Comparison of ENCODE assay signal across 8 mouse cellular contexts in the genomic region with DNA sequence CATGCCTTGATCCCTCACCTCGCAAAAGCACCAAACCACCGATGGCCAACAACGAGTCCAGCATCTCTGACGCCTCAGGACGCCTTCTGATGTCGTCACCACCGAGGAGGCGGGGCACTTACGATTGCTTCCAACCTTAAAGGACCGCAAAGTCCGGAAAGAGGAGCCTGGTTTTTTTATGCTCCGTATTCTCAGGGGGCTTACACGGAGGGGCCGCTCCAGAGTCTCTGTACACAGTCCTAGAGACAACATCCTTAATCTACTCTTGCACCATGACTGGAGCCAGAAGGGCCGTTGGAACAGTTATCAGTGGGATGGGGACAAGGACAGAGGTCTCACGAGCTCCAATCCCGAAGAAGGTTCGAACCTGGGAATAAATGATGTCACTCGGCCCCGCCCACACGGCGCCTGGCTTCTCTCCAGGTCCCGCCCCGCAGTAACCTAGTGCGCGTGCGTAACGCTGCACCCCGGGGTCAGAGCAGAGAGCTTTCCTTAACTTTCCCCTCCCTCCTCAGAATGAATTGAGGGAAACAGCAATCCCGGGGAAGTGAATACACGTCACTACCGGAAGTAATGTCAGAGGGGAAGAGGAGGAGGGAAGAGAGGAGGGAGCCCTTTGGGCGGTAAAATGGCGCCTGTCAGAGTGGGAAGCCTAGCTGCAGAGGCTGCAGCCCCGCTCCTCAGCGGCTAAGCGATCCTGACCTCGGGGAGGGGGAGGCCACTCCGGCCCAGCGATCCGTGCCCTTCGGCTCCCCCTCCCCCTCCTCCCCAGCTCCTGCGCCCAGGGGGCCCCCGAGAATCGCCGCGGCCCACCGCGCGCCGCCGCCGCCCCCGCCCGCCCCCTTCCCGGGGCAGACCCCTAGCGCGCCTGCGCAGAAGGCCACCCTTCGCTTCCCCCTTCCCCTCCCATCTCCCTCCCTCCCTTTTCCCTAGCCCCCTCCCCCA. TPM values are rescaled to one million over a fixed set of nuclear protein-coding genes. Genes with fewer than 3 reads are reported as not detected.
DNase-seq lines count a peak whose midpoint lies in the region; ATAC-seq and TF ChIP-seq lines count a peak whose summit lies in the region.

No protein-coding gene starts in this region.

- H3K9me3 ChIP-seq in megakaryocyte, embryonic 14.5 days = no peaks in the 10 kb centered on the region

- H3K4me3 ChIP-seq in cortical plate, adult 2 months (ENCODE audit: insufficient read depth, low read length) = peak overlapping the region; percentile 56
- H3K4me3 ChIP-seq in megakaryocyte, embryonic 14.5 days (replicated peaks) = peak overlapping the region; percentile 95

- no peak for TF ChIP-seq CTCF in cortical plate, adult 2 months (IDR thresholded peaks at IDR 0.05; ENCODE audit: extremely low read depth, insufficient read depth, low read length)

- H3K36me3 ChIP-seq in megakaryocyte, embryonic 14.5 days (replicated peaks; ENCODE audit: low read length) = peaks cover 59% of the 10 kb centered on the region

- H3K27ac ChIP-seq in cortical plate, adult 2 months (ENCODE audit: insufficient read depth, low read length) = peak overlapping the region; percentile 82

- no peaks in the 10 kb centered on the region for H3K27me3 ChIP-seq in megakaryocyte, embryonic 14.5 days (replicated peaks)

- peak; percentile 91 for TF ChIP-seq POLR2A in cortical plate, adult 2 months (IDR thresholded peaks at IDR 0.05; ENCODE audit: extremely low read depth, insufficient read depth, low read length)

- peak; percentile 78 for ATAC-seq in activated CD4-positive, CD25-positive, alpha-beta regulatory T cell, adult 4 months

- DNase-seq in gastrocnemius, adult 8-10 months (ENCODE audit: low spot score in 2 of 2) = peak; percentile 96 to 98
- DNase-seq in hindlimb bud, embryonic 11.5 days (ENCODE audit: extremely low spot score, low read depth, low spot score) = peak; percentile 99
- peak; percentile 97 to 100 for DNase-seq in left cerebral cortex, adult 8-10 months (ENCODE audit: low spot score in 2 of 2)
- DNase-seq in right cerebral cortex, postnatal 10 days (ENCODE audit: low spot score in 2 of 2) = peak; percentile 98
- peak; percentile 96 for DNase-seq in urinary bladder, postnatal 25 days (ENCODE audit: low spot score)

- peaks cover 7% of the 10 kb centered on the region; the same call in 1 of the 2 replicates for H3K4me1 ChIP-seq in cortical plate, adult 2 months (ENCODE audit: control insufficient read depth, insufficient read depth, low read length)
- H3K4me1 ChIP-seq in megakaryocyte, embryonic 14.5 days = peaks cover 44% of the 10 kb centered on the region

RNA-seq across cellular contexts. Expression of a gene that starts 0.5 kb away (rescaled TPM):
- 10 to 100 TPM; 21.4 to 24.8 TPM for polyA plus RNA-seq in activated CD4-positive, CD25-positive, alpha-beta regulatory T cell, adult 4 months (2017; shearing (Covaris generic))
- 121 and 139 TPM in 2 replicates for polyA plus RNA-seq in cortical plate, adult 2 months (2012; rRNA removed)
- 100 to 1,000 TPM; 266 to 308 (median 283) TPM for total RNA-seq in gastrocnemius, adult 8-10 months (2022)
- 100 to 1,000 TPM; 108 to 126 (median 118) TPM for total RNA-seq in left cerebral cortex, adult 8-10 months (2022)
- 289 and 291 TPM in 2 replicates for polyA plus RNA-seq in megakaryocyte, embryonic 14.5 days (2012; ENCODE audit: insufficient read depth, low replicate concordance)

RNA-seq across cellular contexts. Expression of a gene that starts 1.8 kb away (rescaled TPM):
- polyA plus RNA-seq in activated CD4-positive, CD25-positive, alpha-beta regulatory T cell, adult 4 months (2017; shearing (Covaris generic)) = 10 to 100 TPM; 62.1 to 69.7 TPM
- 121 and 126 TPM in 2 replicates for polyA plus RNA-seq in cortical plate, adult 2 months (2012; rRNA removed)
- total RNA-seq in gastrocnemius, adult 8-10 months (2022) = 10 to 100 TPM; 38.8 to 40.8 (median 39.4) TPM
- 100 to 1,000 TPM in 1 of 4 experiments, 10 to 100 TPM in 3; 78.7 to 101 (median 87.1) TPM for total RNA-seq in left cerebral cortex, adult 8-10 months (2022)
- polyA plus RNA-seq in megakaryocyte, embryonic 14.5 days (2012; ENCODE audit: insufficient read depth, low replicate concordance) = 11.0 TPM in 1 of 2 replicates, not detected in the other

RNA-seq across cellular contexts. Expression of a gene that starts 10.5 kb away (rescaled TPM):
- 100 to 1,000 TPM; 343 to 373 TPM for polyA plus RNA-seq in activated CD4-positive, CD25-positive, alpha-beta regulatory T cell, adult 4 months (2017; shearing (Covaris generic))
- 330 and 334 TPM in 2 replicates for polyA plus RNA-seq in cortical plate, adult 2 months (2012; rRNA removed)
- total RNA-seq in gastrocnemius, adult 8-10 months (2022) = 100 to 1,000 TPM; 186 to 216 (median 214) TPM
- 100 to 1,000 TPM; 218 to 247 (median 236) TPM for total RNA-seq in left cerebral cortex, adult 8-10 months (2022)
- 495 and 977 TPM in 2 replicates for polyA plus RNA-seq in megakaryocyte, embryonic 14.5 days (2012; ENCODE audit: insufficient read depth, low replicate concordance)

RNA-seq across cellular contexts. Expression of a gene that starts 15.1 kb away (rescaled TPM):
- polyA plus RNA-seq in activated CD4-positive, CD25-positive, alpha-beta regulatory T cell, adult 4 months (2017; shearing (Covaris generic)) = 10 to 100 TPM; 32.1 to 44.9 TPM
- polyA plus RNA-seq in cortical plate, adult 2 months (2012; rRNA removed) = 37.6 and 38.2 TPM in 2 replicates
- 10 to 100 TPM; 20.5 to 28.5 (median 23.0) TPM for total RNA-seq in gastrocnemius, adult 8-10 months (2022)
- 10 to 100 TPM; 49.6 to 59.9 (median 51.8) TPM for total RNA-seq in left cerebral cortex, adult 8-10 months (2022)
- 24.1 and 85.6 TPM in 2 replicates for polyA plus RNA-seq in megakaryocyte, embryonic 14.5 days (2012; ENCODE audit: insufficient read depth, low replicate concordance)

RNA-seq across cellular contexts. Expression of a gene that starts 15.9 kb away (rescaled TPM):
- polyA plus RNA-seq in activated CD4-positive, CD25-positive, alpha-beta regulatory T cell, adult 4 months (2017; shearing (Covaris generic)) = not detected
- not detected in 2 replicates for polyA plus RNA-seq in cortical plate, adult 2 months (2012; rRNA removed)
- not detected for total RNA-seq in gastrocnemius, adult 8-10 months (2022)
- total RNA-seq in left cerebral cortex, adult 8-10 months (2022) = not detected
- not detected in 2 replicates for polyA plus RNA-seq in megakaryocyte, embryonic 14.5 days (2012; ENCODE audit: insufficient read depth, low replicate concordance)

Comparison
In these comparisons a context has a peak if more than half of its experiments do, and no peak if none do; other contexts are left out.
1. Peak in every context shown above with its lines: DNase-seq, ATAC-seq, H3K4me3 ChIP-seq and H3K27ac ChIP-seq.